Mouse (Mus musculus): Measurements from ENCODE around the gene Resf1. TPM values are rescaled to one million over a fixed set of nuclear protein-coding genes. Genes with fewer than 3 reads are reported as not detected.

Gene Resf1
- total RNA-seq, 1 experiment = 124 TPM

- DNase-seq (ENCODE audit: low read depth, low spot score) = no peak
- Histone ChIP-seq H3K4me1 (ENCODE audit: control insufficient read depth in 2 of 2, insufficient read depth in 2 of 2, low read length in 2 of 2, poor library complexity in 1 of 2) (no peaks in the 10 kb centered on the region), H3K4me3 (ENCODE audit: insufficient read depth in 1 of 2, low read depth in 1 of 2, low read length in 2 of 2, poor library complexity in 1 of 2, severe bottlenecking in 1 of 2) (peak overlapping the region in 1 of 2 experiments; percentile 64; a peak in 1 of 4 replicates), H3K27ac (ENCODE audit: insufficient read depth, low read depth, low read length, poor library complexity, severe bottlenecking) (peak overlapping the region; percentile 48; the same call in 1 of the 2 replicates), H3K9me3 (ENCODE audit: control insufficient read depth, insufficient read depth, low read depth, low read length) (no peaks in the 10 kb centered on the region), H3K9ac (ENCODE audit: insufficient read depth, low read depth, low read length, poor library complexity, severe bottlenecking) (no peak overlapping the region), H3K36me3 (ENCODE audit: control insufficient read depth, insufficient read depth, low read length, poor library complexity, severe bottlenecking) (no peaks in the 10 kb centered on the region; the same call in 1 of the 2 replicates)
- no peak for TF ChIP-seq ZNF384 (IDR thresholded peaks at IDR 0.05; ENCODE audit: low read depth, low read length)
- TF ChIP-seq HCFC1 (IDR thresholded peaks at IDR 0.05; ENCODE audit: borderline replicate concordance, insufficient read depth, low read length) = no peak
- in situ Hi-C loops (cut with MboI; ENCODE audit: low sequenced_read_pairs in 2 of 2, unreplicated experiment in 2 of 2) = no loop called here
Observed at GRCm38 (mm10) chr6:149307801-149308200, 1.4 kb upstream of the Resf1 start.

DNA sequence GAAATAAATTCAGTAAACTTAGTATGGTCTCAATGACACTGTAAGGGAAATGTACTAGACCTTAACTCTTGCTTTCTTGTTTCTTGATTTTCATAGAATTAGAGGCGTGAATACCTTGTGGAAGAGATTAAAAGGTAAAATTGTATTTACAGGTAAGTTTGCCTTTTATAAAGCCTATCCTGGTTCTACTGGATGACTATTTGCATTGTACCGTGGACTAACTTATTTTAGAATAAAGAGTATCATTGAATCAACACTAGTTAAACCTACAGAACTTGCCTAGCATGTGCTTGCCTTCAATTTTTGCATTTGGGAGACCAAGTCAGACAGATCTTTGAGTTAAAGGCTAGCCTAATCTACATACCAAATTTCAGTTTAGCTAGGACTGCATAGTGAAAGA lies 1.0 kb downstream of the Resf1 start:
- in situ Hi-C loops (cut with MboI; ENCODE audit: low sequenced_read_pairs in 2 of 2, unreplicated experiment in 2 of 2) = no loop called here
- DNase-seq (ENCODE audit: low read depth, low spot score) = no peak
- H3K9me3 ChIP-seq (ENCODE audit: control insufficient read depth, insufficient read depth, low read depth, low read length) = no peaks in the 10 kb centered on the region
- H3K36me3 ChIP-seq (ENCODE audit: control insufficient read depth, insufficient read depth, low read length, poor library complexity, severe bottlenecking) = peaks cover 2% of the 10 kb centered on the region; the same call in 1 of the 2 replicates
- peak overlapping the region; percentile 48; the same call in 1 of the 2 replicates for H3K9ac ChIP-seq (ENCODE audit: insufficient read depth, low read depth, low read length, poor library complexity, severe bottlenecking)
- TF ChIP-seq MAFK (IDR thresholded peaks at IDR 0.05; ENCODE audit: insufficient read depth, low read depth, low read length) = no peak
- TF ChIP-seq CHD2 (IDR thresholded peaks at IDR 0.05; ENCODE audit: low read depth, low read length) = no peak
- TF ChIP-seq ZC3H11A (IDR thresholded peaks at IDR 0.05; ENCODE audit: borderline replicate concordance, low read depth, low read length) = no peak
- no peak for TF ChIP-seq ZNF384 (IDR thresholded peaks at IDR 0.05; ENCODE audit: low read depth, low read length)
- TF ChIP-seq HCFC1 (IDR thresholded peaks at IDR 0.05; ENCODE audit: borderline replicate concordance, insufficient read depth, low read length) = no peak
- H3K4me3 ChIP-seq (ENCODE audit: insufficient read depth in 1 of 2, low read depth in 1 of 2, low read length in 2 of 2, poor library complexity in 1 of 2, severe bottlenecking in 1 of 2) = peak overlapping the region; percentile 64 to 72
- 0 out of 4 replicates have a peak, but pooled peaks cover 3% of the 10 kb centered on the region in 2 experiments for H3K4me1 ChIP-seq (ENCODE audit: control insufficient read depth in 2 of 2, insufficient read depth in 2 of 2, low read length in 2 of 2, poor library complexity in 1 of 2)
- peak overlapping the region; percentile 79; the same call in 1 of the 2 replicates for H3K27ac ChIP-seq (ENCODE audit: insufficient read depth, low read depth, low read length, poor library complexity, severe bottlenecking)

- peak overlapping the region; percentile 92; the same call in 1 of the 2 replicates for H3K27ac ChIP-seq (ENCODE audit: insufficient read depth, low read depth, low read length, poor library complexity, severe bottlenecking)
- in situ Hi-C loops (cut with MboI; ENCODE audit: low sequenced_read_pairs in 2 of 2, unreplicated experiment in 2 of 2) = no loop called here
- H3K9me3 ChIP-seq (ENCODE audit: control insufficient read depth, insufficient read depth, low read depth, low read length) = no peaks in the 10 kb centered on the region
- peaks cover 2% of the 10 kb centered on the region; the same call in 1 of the 2 replicates for H3K36me3 ChIP-seq (ENCODE audit: control insufficient read depth, insufficient read depth, low read length, poor library complexity, severe bottlenecking)
- no peak for DNase-seq (ENCODE audit: low read depth, low spot score)
- H3K4me1 ChIP-seq (ENCODE audit: control insufficient read depth in 2 of 2, insufficient read depth in 2 of 2, low read length in 2 of 2, poor library complexity in 1 of 2) = 0 out of 4 replicates have a peak, but pooled peaks cover 3% of the 10 kb centered on the region in 2 experiments
- H3K9ac ChIP-seq (ENCODE audit: insufficient read depth, low read depth, low read length, poor library complexity, severe bottlenecking) = peak overlapping the region; percentile 35; the same call in 1 of the 2 replicates
- TF ChIP-seq CHD2 (IDR thresholded peaks at IDR 0.05; ENCODE audit: low read depth, low read length) = no peak
- TF ChIP-seq HCFC1 (IDR thresholded peaks at IDR 0.05; ENCODE audit: borderline replicate concordance, insufficient read depth, low read length) = no peak
- TF ChIP-seq ZC3H11A (IDR thresholded peaks at IDR 0.05; ENCODE audit: borderline replicate concordance, low read depth, low read length) = no peak
- TF ChIP-seq MAFK (IDR thresholded peaks at IDR 0.05; ENCODE audit: insufficient read depth, low read depth, low read length) = no peak
- no peak for TF ChIP-seq ZNF384 (IDR thresholded peaks at IDR 0.05; ENCODE audit: low read depth, low read length)
- H3K4me3 ChIP-seq (ENCODE audit: insufficient read depth in 1 of 2, low read depth in 1 of 2, low read length in 2 of 2, poor library complexity in 1 of 2, severe bottlenecking in 1 of 2) = peak overlapping the region; percentile 64 to 72
Observed at GRCm38 (mm10) chr6:149311044-149311443, 1.8 kb downstream of the Resf1 start.

DNA sequence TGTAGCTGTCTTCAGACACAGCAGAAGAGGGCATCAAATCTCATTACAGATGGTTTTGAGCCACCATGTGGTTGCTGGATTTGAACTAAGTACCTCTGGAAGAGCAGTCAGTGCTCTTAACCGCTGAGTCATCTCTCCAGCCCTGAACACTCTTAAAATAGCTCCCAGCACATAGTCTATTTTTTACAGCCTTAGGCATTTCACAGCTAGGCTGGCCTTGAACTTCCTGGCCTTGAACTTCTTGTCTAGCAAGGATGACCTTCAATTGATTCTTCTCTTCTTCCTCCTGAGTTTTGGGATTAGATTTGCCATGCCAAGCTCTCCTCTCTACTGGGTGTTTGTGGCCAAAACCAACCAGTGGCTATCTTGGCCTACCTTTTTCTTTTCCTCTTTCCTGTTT lies 2.6 kb downstream of the Resf1 start:
- in situ Hi-C loops (cut with MboI; ENCODE audit: low sequenced_read_pairs in 2 of 2, unreplicated experiment in 2 of 2) = no loop called here
- Histone ChIP-seq H3K4me3 (ENCODE audit: insufficient read depth in 1 of 2, low read depth in 1 of 2, low read length in 2 of 2, poor library complexity in 1 of 2, severe bottlenecking in 1 of 2) (peak overlapping the region; percentile 64 to 72; a peak in 3 of 4 replicates), H3K9me3 (ENCODE audit: control insufficient read depth, insufficient read depth, low read depth, low read length) (no peaks in the 10 kb centered on the region), H3K36me3 (ENCODE audit: control insufficient read depth, insufficient read depth, low read length, poor library complexity, severe bottlenecking) (peaks cover 6% of the 10 kb centered on the region; the same call in 1 of the 2 replicates), H3K27ac (ENCODE audit: insufficient read depth, low read depth, low read length, poor library complexity, severe bottlenecking) (peak overlapping the region; percentile 92; the same call in 1 of the 2 replicates), H3K4me1 (ENCODE audit: control insufficient read depth in 2 of 2, insufficient read depth in 2 of 2, low read length in 2 of 2, poor library complexity in 1 of 2) (0 out of 4 replicates have a peak, but pooled peaks cover 3% of the 10 kb centered on the region in 2 experiments), H3K9ac (ENCODE audit: insufficient read depth, low read depth, low read length, poor library complexity, severe bottlenecking) (no peak overlapping the region; the same call in 1 of the 2 replicates)
- peak; percentile 59 for DNase-seq (ENCODE audit: low read depth, low spot score)
- 0 out of 2 replicates have a peak, but pooled peaks have one; percentile 5 for TF ChIP-seq ZNF384 (IDR thresholded peaks at IDR 0.05; ENCODE audit: low read depth, low read length)
- TF ChIP-seq CHD2 (IDR thresholded peaks at IDR 0.05; ENCODE audit: low read depth, low read length) = no peak
- TF ChIP-seq HCFC1 (IDR thresholded peaks at IDR 0.05; ENCODE audit: borderline replicate concordance, insufficient read depth, low read length) = no peak
- TF ChIP-seq MAFK (IDR thresholded peaks at IDR 0.05; ENCODE audit: insufficient read depth, low read depth, low read length) = peak; percentile 89
- TF ChIP-seq ZC3H11A (IDR thresholded peaks at IDR 0.05; ENCODE audit: borderline replicate concordance, low read depth, low read length) = no peak

Measured in ES-E14 (cell line).